Mouse (Mus musculus) regulatory T cell (primary cell): ENCODE measurements around the gene Nmrk1.

Experiments
- in situ Hi-C: fragments of 300-600 bp; cut with MboI, MseI; formaldehyde crosslinking; loops from one replicate; pipeline ENCODE4 v1.15.1; 2025; ENCODE audit warnings: high pct_unique_total_duplicates

The Nmrk1 gene

GRCm38 (mm10) chr19:18652592-18652991 is 20.8 kb downstream of the Nmrk1 start:
- in situ Hi-C loops, result no loop called here

- in situ Hi-C loops, result no loop called here
These were observed 21.3 kb downstream of the Nmrk1 start for GRCm38 (mm10) chr19:18653058-18653457.

GRCm38 (mm10) chr19:18654330-18654729 is 22.6 kb downstream of the Nmrk1 start:
- in situ Hi-C loops, result no loop called here

GRCm38 (mm10) chr19:18654984-18655383 is 23.2 kb downstream of the Nmrk1 start:
- in situ Hi-C loops, result no loop called here

- in situ Hi-C loops, result no loop called here
These were observed 24.2 kb downstream of the Nmrk1 start for GRCm38 (mm10) chr19:18655999-18656398.

- in situ Hi-C loops, result no loop called here
These were observed 26.7 kb downstream of the Nmrk1 start for GRCm38 (mm10) chr19:18658473-18658872.

DNA sequence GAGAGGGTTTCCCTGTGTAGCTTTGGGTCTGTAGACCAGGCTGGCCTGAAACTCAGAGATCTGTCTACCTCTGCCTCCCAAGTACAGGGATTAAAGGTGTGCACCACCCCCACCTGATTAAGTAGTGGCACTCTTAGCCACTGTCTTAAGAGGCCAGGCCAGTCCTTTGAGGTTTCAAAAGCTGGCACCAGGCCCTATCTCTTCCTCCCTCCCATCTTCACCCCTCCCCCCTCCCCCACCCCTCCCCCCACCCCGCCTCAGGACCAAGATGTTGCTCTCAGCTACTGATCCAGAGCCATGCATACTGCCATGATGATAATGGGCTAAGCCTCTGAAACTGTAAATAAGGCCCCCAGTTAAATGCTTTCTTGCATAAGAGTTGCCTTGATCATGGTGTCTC is 27.6 kb downstream of the Nmrk1 start:
- in situ Hi-C loops, result no loop called here

DNA sequence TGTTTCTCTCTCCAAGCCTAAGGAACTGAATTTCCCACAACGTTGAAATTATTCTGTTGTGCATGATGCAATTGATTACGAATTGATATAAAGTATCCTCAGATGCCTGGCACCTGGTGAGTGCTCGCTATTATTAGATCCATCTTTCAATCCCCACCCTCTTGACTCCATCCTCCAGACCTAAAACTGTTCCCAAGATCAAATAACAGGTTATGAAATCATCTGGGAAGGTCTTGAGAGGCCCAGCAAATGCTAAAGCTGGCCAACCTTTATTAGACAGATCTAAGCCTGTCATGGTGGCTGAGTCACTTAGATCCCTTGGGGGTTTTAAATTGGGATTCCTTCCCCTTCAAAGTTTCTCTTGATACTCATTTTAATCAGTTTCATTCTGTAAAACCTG is 28.7 kb downstream of the Nmrk1 start:
- in situ Hi-C loops, result no loop called here

DNA sequence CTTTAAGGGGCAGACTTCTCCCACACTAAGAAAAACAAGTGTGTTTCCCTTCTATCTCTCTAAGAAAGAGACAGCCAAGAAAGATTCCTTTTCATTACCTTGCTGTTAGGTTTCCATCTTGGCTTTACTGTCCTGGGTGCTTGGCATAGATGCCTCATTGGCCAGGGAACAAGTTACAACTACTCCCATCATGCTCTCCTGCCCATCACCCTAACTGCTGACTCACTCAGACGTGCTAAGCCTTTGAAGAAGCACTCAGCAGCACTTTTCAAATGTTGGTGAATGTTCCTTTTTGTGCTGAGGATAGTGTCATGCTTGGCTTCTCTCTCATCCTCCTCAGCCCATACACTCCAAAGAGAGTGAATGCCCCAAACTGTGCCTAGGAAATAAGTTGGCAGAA is 29.9 kb downstream of the Nmrk1 start:
- in situ Hi-C loops, result no loop called here

DNA sequence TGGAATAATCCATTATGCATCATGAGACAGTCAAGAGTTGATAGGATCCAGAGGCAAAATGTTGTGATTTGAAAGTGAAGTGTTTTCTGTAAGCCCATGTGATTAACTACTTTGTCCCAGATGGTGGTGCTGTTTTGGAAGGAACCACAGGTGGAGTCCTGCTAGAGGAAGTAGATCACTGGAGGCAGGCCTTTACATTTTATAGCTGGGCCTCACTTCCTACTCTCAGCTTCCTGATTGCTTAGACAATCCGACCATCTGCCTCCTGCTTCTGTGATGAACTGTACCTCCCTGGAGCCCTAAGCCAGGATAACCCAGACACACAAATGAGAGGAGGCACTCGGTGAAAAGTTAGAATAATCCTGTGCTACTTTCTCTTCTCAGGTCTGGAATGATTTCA is 32.2 kb downstream of the Nmrk1 start:
- in situ Hi-C loops, result no loop called here

DNA sequence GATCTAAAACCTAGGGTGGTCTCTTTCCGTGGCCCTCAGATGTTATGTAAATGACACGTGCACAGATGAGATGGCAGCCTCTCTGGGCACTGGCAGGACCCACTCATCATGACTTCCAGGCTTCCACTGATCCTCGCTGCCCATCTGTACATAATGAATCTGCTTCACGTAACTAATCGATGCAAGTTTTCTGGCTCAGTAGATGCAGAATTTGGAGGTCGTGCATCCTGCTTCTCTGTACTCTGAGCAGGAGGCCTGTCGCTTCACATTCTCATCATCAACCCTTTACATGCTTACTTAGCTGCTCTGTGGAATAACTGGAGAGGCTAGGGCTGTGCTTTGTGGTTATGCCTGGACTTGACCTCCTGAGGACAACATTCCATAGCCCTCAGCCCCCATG is 35.2 kb downstream of the Nmrk1 start:
- in situ Hi-C loops, result no loop called here

DNA sequence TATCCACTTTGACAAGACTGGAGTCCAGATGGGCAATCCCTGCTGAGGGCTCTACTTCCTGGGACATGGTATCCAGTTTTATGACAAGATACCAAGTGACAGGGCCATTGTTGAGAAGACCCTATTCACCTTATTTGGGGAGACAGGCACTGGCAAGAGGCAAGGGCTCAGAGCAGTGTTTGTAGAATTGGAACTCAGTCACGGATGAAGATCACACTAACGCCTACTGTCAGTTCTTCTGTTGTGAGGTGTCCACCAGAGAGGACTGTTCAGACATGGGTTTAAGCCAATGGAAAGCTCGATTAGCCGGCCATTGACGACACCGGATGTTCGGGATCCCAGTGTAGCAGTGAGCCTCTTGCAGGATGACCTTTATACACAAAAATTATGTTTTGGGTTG is 37.8 kb downstream of the Nmrk1 start:
- in situ Hi-C loops, result no loop called here

DNA sequence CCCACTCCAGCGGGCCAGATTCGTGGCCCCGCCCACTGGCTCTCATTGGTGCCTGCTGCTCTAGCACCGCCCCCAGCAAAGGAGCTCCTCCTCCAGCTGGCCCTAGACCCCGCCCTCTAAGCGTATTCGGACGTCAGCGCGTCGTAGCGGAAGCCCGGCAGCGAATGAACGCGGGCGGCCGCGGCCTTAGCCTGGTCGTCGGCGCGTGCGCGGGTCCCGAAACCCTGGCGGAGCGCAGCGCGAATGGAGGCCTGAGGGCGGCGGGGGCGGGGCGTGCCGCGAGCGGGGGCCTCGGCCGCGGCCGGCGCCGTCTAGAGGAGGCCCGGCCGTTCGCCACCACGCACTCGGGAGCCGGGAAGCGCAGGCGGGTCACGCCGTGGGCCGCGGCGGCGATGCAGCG is 38.9 kb downstream of the Nmrk1 start, which contains the start of gene Carnmt1:
Gene Carnmt1 (plus strand): TSS at position 157 of the 400 bp plus-strand sequence.
- in situ Hi-C loops, result loop anchor here (5.0 kb wide), 1 partner anchor 42 kb away; the partner anchor contains the start of gene D030056L22Rik

DNA sequence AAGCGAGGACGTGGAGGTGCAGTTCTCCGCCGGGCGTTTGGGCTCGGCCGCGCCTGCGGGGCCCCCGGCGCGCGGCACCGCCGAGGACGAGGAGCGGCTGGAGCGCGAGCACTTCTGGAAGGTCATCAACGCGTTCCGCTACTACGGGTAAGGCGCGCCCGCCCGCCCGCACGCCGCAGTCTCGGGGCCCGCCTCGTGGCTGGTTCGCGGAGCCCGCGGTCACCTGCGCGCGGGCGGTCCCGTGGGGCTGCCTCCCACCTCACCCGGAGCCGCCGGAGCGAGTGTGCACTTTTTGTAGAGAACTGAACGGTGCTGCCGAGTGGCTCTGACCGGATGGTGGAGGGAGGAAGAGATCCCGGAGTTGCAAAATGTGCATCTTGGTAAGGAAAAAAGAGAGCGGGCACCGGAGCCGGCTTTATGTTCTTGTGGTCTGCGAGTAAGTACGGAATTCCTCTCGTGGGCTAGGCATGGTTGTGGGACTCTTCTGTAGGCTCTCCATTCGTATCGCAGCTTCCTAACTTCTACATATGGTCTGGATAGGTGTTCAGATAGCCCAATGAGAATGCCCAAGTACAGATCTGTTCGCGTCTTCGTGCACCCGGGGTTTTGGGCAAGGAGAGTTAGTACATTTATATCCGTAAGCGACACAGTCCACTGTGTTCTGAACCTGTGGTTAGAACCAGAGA is 39.4 kb downstream of the Nmrk1 start:
- in situ Hi-C loops, result loop anchor here (5.0 kb wide), 1 partner anchor 41 kb away; the partner anchor contains the start of gene D030056L22Rik

- in situ Hi-C loops, result loop anchor here (5.0 kb wide), 1 partner anchor 40 kb away; the partner anchor contains the start of gene D030056L22Rik
These were observed 40.7 kb downstream of the Nmrk1 start for GRCm38 (mm10) chr19:18672498-18672897.

GRCm38 (mm10) chr19:18673116-18673515 is 41.4 kb downstream of the Nmrk1 start:
- in situ Hi-C loops, result loop anchor here (5.0 kb wide), 1 partner anchor 39 kb away; the partner anchor contains the start of gene D030056L22Rik

DNA sequence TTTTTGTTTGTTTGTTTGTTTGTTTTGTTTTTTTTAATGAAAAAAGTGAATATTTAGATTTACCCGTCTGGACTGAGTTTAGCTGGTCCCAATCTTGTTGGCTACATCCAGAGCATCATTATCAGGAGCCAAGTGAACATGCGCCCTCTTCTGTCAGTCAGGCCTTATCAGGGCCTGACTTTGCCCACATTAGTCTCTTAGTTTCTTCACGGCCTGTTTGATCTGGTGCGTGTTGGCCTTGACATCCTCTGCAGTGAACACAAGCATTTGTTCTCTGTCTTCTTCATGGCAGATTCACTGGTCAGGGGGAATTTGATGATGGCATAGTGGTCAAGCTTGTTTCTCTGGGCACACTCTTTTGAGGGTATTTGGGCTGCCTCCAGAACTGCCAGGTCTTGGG is 50.4 kb downstream of the Nmrk1 start:
- in situ Hi-C loops, result no loop called here

DNA sequence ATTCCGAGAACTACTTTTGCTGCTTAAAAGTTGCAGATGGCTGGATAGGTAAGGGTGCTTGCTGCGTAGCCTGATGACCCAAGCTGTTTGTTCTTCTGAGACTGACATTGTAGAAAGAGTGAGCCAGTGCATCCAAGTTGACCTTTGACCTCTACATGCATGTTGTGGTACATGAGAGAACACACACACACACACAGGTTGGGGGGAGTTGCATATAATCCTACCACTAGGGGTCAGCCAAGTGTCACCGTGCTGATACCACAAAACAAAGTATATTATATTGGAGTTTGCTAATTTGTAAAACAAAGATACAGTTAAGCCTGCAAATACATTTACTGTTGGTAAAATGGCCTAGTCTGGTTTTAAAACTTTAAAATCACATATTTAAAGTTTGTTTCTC is 55.8 kb downstream of the Nmrk1 start:
- in situ Hi-C loops, result no loop called here

GRCm38 (mm10) chr19:18692176-18692575 is 60.4 kb downstream of the Nmrk1 start:
- in situ Hi-C loops, result no loop called here

GRCm38 (mm10) chr19:18692768-18693167 is 61.0 kb downstream of the Nmrk1 start:
- in situ Hi-C loops, result no loop called here

DNA sequence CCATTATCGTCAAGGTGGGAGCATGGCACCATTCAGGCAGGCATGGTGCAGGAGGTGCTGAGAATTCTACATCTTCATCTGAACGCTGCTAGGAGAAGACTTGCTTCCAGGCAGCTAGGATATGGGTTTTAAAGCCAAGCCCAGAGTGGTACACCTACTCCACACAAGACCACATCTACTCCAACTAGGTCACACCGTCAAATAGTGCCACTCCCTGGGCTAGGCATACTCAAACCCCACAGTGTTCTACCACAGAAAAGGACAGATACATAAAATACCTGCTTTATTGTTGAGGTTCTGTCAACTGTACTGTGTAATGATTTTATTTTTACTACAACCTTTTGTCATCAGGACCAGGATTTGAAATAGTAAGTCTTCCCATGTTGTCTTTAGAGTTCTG is 63.4 kb downstream of the Nmrk1 start:
- in situ Hi-C loops, result no loop called here

DNA sequence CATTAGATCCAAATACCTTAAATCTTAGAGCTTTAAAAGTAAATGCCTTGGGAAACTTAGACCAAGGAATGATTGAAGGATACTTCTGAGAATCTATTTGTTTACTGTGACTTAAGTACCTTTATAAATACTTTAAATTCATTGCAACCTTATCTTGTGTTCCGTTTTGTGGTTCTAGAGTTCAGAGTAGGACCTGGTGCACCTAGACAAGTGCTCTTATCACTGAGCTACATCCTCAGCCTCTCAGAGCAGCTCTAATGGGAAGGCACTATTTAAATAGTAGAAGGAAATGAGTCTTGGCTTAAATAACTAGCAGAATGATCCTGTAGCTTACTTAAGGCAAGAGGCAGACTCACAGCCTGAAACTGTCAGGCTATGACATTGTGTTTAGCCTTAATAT is 63.8 kb downstream of the Nmrk1 start:
- in situ Hi-C loops, result no loop called here
